ENCODE assay signal across 16 mouse cellular contexts in the genomic region with DNA sequence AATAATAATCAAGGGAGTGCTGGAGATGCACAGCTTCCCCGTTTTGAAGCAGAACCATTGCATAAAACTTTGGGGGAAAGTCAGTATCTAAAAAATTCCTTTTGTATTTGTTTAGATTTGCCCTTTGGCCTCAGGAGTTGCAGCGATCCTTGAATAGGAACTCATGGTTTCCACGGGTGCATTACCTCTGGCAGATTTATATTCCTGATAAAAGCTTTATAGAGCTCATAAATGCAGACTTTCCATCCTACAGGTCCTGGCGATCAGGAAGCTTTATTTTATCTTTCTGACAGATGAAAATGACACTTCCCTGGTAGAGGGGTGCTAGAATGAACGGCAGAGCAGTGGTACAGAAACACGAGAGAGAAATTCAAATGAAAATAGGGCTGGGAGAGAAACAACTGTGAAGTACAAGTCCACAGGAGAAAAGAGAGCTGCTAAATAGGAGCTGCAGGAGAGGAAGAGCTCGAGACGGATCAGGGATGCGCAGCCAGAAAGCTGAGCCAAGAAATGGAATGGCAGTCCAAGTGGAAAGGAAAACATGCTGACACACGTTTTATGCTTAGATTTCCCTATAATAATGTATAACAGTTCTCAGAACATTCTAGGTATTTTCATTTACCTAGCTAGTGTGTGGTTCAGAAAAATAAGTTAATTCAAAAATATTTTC.
DNase-seq lines count a peak whose midpoint lies in the region; ATAC-seq and TF ChIP-seq lines count a peak whose summit lies in the region.
"Had no signal": no experiment of that assay in that cellular context is flagged by ENCODE, and none has a peak within 500 bp of the region (broad histone marks: within the 10 kb centered on the region; RNA-seq: fewer than 3 reads in every experiment).

No protein-coding gene starts in this region.

- no peak overlapping the region for H3K27ac ChIP-seq in intestine, embryonic 15.5 days
- H3K27ac ChIP-seq in intestine, postnatal 0 days (ENCODE audit: low read depth, low read length): no peak overlapping the region

- no peaks in the 10 kb centered on the region for H3K27me3 ChIP-seq in intestine, embryonic 15.5 days (replicated peaks)
- no peaks in the 10 kb centered on the region for H3K27me3 ChIP-seq in intestine, postnatal 0 days (replicated peaks; ENCODE audit: control insufficient read depth, insufficient read depth, low read length)
- H3K27me3 ChIP-seq: CH12.LX; megakaryocyte, embryonic 14.5 days had no signal

- H3K36me3 ChIP-seq in intestine, embryonic 15.5 days: no peaks in the 10 kb centered on the region
- H3K36me3 ChIP-seq in intestine, postnatal 0 days (ENCODE audit: control insufficient read depth, insufficient read depth): no peaks in the 10 kb centered on the region

- DNase-seq in cerebellum, postnatal 4 days (ENCODE audit: low spot score in 2 of 2): no peak
- peak; percentile 81 for DNase-seq in brain, adult 2 months (ENCODE audit: low read depth, low spot score)
- peak; percentile 53 to 73 for DNase-seq in cerebellum, postnatal 14 days
- DNase-seq in heart, adult 8-10 months (ENCODE audit: low spot score): no peak
- DNase-seq in kidney, postnatal 36 days: no peak
- DNase-seq: kidney, postnatal 25 days; right cerebral cortex, postnatal 4 days had no signal

- no peak overlapping the region for H3K4me2 ChIP-seq in intestine, embryonic 15.5 days (replicated peaks)
- H3K4me2 ChIP-seq in intestine, postnatal 0 days (replicated peaks; ENCODE audit: low read depth): no peak overlapping the region
- H3K4me2 ChIP-seq: liver, embryonic 11.5 days had no signal

- H3K4me1 ChIP-seq in intestine, embryonic 15.5 days (replicated peaks): 0 out of 2 replicates have a peak, but pooled peaks cover 2% of the 10 kb centered on the region
- no peaks in the 10 kb centered on the region for H3K4me1 ChIP-seq in intestine, postnatal 0 days (replicated peaks; ENCODE audit: control insufficient read depth, insufficient read depth, low read length)
- H3K4me1 ChIP-seq: megakaryocyte, embryonic 14.5 days had no signal

- 25% methylated on average over 10 of the region's 10 CpGs for WGBS in intestine, embryonic 15.5 days
- WGBS in intestine, postnatal 0 days: 26% methylated on average over 10 of the region's 10 CpGs

- H3K9me3 ChIP-seq in intestine, embryonic 15.5 days: no peaks in the 10 kb centered on the region
- no peaks in the 10 kb centered on the region for H3K9me3 ChIP-seq in intestine, postnatal 0 days (ENCODE audit: control insufficient read depth)
- H3K9me3 ChIP-seq: megakaryocyte, embryonic 14.5 days had no signal

- H3K9ac ChIP-seq in intestine, embryonic 15.5 days: no peak overlapping the region
- H3K9ac ChIP-seq in intestine, postnatal 0 days (ENCODE audit: low read depth, low read length): no peak overlapping the region

- no peak for TF ChIP-seq CTCF in intestine, postnatal 0 days (IDR thresholded peaks at IDR 0.05; ENCODE audit: low read depth)

- peak; percentile 75 for ATAC-seq in cerebellum, adult (ENCODE audit: insufficient number of reproducible peaks, low FRiP score, low TSS enrichment)
- 0 out of 2 replicates have a peak, but pooled peaks have one; percentile 58 for ATAC-seq in intestine, embryonic 15.5 days
- ATAC-seq in intestine, postnatal 0 days: no peak
- ATAC-seq: activated CD4-positive, CD25-positive, alpha-beta regulatory T cell, adult 4 months; inflammation-experienced regulatory T-cells, adult 6 months had no signal

- H3K4me3 ChIP-seq in intestine, embryonic 15.5 days (replicated peaks): no peak overlapping the region
- H3K4me3 ChIP-seq in intestine, postnatal 0 days (ENCODE audit: low read depth, low read length): no peak overlapping the region
- H3K4me3 ChIP-seq: megakaryocyte, embryonic 14.5 days; myocyte had no signal

Comparison
In these comparisons a context has a peak if more than half of its experiments do, and no peak if none do; other contexts are left out.
1. DNase-seq: peak in brain, adult 2 months (single experiment) and cerebellum, postnatal 14 days (2 of 2); none in cerebellum, postnatal 4 days (0 of 2), heart, adult 8-10 months (single experiment) and kidney, postnatal 36 days (0 of 2).